Mouse (Mus musculus) adipocyte (in vitro differentiated cells): ENCODE results near the gene Dnah9.

Experiments
- DNase-seq: peaks from one replicate; pipeline ENCODE4 v3.0.0-alpha.2; 2016; ENCODE audit warnings: low spot score

Dnah9 gene

DNA sequence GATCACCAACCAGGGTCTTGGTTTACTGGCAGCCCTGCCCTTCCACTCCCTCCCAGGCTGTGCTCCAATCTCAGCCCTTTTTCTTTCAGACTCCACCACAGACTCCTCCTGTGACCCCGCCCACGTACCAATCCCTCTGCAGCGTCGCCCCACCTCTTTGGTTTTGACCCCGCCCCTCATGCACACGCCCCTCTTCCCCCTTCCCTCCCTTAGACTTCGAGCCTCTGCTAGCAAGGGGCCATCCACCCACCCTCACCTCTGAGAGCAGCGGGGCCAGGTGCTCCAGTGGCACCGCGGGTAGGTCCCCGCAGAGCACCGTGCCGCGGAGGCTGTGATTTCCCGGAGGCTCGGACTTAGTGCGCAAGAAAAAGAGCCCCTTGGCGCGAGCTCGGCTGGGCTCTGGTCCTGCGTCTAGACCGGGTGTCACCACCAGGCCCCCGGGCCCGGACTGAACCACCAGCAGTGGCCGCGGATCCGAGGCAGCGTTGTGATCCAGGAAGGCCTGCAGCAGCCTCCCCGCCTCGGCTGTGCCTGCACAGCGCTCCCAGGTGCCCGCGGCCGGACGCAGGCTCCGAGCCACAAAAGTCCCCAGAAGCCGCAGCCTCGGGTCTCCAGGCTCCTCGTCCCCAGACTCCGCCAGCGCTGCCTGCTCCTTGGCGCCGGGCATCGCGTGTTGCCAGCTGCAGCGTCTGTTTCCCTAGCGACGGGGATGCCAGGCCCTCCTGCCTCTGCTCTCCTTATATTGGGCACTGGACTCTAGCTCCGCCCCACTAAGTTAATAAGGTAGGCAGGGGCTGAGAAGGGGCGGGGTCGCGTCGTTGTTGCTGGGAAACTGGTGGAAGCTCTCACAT, at the start of gene Dnah9:
Dnah9 (minus strand) TSS at position 751 of the 851 bp plus-strand sequence.
- no peak for DNase-seq

DNA sequence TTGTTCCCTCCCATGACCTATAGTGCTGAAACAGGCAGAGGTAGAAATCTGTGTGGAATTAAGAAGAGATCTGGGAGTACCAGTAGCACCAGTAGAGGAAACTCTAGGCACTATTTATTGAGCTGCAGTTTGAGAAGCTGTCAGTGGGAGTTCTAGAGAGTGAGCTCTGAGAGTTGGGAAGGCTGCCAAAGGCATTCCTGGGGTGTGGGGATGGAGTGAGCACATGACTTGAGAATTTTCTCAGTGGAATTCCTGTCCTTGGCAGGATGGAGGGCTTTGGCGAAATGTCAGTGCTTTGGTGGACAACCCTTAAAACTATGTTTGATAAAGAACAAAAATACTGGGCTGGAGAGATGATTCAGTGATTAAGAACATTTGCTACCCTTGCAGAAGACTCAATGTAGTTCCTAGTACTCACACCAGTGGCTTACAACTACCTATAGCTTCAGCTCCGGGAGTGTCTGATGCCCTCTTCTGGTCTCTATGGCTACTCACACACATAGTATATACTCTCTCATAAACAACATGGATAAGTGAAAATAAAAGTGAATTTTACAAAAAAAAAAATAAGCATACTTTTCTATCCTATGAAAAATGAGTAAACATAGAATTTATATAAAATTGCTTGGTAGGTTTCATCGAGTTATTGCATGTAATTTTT, 20.4 kb upstream of the Dnah9 start:
- DNase-seq, result peak; percentile 18

DNA sequence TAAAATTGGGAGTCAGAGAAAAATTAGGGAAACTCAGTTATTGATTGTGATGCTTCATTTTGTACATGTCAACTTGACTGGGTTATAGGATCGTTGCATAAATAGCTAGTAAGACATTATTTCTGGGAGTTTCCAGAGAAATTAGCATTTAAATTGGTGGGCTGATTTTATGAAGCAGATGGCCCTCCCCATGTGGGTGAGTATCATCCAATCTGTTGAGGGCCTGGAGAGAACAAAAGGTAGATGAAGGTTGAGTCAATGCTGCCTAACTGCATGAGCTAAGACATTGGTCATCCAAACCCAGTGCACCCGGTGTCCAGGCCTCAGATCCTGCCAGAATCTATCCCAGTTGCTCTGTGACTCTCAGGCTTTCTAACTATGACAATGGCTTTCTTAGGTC, 19.8 kb upstream of the Dnah9 start:
- DNase-seq, result no peak

DNA sequence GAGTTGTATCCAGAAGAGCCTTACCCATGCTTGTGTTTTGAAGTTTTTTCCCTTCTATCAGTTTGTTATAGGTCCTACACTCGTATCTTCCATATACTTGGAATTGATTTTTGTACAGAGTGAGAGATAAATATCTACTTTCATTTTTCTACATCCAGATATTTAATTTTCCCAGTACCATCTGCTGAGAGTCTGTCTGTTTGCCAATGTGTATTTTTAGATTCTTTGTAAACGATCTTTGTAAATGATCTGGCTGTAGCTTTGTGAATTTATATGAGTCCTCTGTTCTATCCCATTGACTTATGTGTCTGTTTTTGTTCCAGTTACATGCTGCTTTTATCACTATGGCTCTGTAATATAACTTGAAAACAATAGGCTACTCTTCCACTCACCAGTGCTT, 9.4 kb upstream of the Dnah9 start:
- DNase-seq, result no peak

DNA sequence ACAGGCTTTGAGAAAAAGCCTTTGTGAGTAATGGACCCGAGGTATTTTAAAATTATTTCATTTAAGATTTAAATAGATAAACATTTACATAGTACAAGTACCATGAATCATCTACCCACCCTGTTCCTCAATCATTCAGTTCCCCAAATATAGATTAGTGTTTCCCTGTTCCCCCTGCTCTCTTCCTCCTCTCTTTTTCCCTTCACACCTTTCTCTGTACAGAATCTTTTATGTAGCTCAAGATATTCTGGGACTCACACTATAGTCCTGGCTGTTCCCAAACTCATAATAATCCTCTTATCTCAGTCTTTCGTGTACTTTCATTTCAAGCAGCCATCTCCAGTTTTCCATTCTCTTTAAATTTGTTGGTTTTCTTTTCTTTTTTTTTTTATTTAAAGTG, 4.3 kb downstream of the Dnah9 start:
- DNase-seq, result no peak

DNA sequence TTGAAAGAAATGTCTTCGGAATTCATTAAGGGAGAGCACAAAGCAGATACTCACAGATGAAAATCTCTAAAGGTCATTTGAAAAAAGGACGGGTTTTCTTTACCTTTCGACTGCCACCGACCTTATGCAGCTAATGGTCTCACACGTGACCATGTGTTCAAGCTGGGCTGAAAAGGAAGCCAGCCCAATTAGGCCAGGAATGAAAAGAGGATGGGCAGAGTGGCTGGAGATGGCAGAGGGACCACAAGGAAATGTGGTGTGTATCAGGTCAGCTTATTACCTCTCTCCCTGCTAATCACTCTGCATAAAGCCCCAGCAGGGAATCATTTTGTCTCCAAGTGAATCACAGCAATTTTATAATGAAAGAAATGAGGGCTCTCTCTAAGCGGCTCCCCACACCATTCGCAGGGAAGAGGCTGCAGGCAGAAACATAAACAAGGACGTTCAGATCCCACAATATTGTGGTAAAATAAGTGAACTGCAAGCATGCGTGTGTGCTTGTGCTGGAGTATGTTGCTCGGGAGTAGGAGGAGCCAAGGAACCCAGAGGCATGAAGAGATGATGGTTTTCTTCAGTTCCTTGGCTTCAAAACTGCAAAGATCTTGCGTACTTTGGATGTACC, 27.6 kb downstream of the Dnah9 start:
- DNase-seq, result no peak

DNA sequence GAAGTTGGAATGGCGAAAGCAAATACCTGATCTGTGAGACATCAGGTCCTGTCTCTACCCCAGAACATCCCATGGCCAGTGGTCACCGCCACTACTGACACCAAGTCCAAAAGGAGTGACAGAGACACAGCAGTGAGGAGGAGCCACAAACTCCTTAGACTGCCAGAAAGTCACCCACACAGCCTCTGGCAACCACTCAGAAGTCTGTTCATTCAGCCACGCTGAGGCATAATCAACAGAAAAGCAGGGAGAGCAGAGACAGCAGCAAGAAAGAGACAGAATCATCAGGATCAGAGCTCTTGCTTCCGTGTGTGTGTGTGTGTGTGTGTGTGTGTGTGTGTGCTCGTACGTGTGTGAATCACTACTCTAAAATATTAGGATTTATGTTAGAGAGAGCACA, 33.5 kb downstream of the Dnah9 start:
- DNase-seq, result no peak

DNA sequence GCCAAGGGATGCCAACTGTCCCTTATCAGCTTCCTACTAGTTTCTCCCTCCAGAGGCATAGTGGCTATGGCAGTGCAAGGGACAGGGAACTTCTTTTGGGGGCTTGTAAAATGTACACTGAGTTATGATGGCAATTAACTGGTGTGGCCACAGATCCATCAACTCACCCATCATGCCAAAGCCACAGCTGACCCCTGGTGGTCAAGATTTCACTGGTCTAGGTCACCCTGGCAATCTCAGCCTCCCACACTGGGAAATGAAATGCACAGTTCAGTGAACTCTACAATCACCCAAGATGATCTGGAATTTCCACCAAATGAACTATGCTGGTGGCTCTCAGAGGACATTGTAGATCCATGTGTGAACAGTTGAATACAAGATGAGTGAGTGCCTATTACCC, 42.2 kb downstream of the Dnah9 start:
- no peak for DNase-seq

DNA sequence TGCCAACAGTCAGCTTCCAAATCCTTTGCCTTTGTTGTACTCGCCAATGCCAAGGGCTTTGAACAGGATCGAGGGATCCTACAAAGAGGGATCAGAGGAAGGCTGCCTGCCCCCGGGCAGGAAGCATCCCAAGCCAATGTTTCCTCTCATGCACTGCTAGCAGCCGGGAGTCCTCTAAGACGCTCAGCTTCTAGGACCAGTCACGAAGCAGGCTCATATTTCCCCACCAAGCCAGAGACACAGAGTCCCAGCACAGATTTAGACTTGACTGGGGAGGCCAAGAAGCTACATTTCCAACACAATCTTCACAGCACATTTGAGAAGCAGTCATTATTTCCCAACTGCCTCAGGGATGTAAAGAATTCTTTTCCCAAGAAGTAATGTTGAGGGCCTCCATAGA, 43.9 kb downstream of the Dnah9 start:
- no peak for DNase-seq

DNA sequence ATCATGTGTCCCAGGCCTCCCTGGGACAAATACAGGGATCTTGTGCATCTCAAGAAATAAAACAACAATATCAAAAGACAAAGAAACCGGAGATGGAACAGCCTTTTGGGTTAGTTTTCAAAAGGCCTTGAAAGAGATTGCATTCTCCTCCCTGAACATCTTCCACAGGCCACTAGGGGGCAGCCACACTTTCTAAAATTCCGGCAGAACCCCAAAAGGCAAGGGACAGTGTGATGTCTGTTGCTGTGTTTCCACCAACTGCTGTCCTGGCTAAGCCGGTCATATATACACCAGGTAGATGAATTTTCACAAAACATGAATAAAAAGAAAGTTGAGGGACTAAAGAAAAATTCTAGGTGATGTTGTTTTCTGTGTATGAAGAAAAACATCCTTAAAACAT, 46.3 kb downstream of the Dnah9 start:
- peak; percentile 38 for DNase-seq

DNA sequence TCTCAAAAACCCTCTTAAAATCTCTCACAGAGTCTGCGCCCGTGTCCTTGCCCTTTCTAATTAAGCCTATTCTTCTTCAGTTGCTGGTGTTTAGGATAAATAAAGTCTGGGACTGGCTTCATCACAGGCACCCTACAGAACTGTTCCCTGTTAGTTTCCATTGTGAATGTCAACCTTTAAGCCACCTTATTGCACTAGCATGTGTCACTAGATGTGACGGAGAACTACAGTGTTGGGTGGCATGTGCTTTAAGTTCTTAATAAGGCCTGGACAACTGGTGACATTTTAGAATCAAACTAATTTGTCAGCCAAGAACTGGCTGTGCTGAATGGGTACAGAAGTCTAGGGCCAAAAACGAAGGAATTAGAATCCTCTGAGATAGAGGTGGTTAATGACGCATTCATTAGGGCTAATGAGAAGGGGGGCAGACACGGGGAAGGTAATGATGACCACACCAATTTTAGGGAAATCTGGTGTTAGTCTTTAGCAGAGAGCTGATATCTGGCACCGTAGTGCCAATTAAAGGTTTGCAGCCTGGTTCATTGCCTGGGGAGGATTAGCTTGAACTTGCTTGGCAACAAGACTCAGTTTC, 84.6 kb downstream of the Dnah9 start:
- no peak for DNase-seq

DNA sequence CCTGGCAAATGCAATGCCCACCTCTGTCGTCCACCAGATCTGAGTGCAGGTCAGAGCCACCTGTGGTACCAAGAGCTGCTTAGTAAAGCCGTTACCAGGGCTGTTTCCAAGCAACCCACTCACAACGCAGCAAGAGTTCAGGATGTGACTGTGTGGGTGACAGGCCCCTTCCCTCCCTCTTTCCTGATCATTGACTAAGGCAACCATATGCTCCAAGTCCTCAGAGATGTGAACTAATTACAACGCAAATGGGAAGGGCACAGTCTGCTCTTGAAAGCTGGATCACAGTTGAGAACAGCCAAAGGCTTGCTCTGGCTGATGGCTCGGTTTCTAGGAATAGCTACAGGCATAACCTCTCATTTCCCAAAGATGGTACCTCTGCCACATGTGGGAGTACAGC, 95.4 kb downstream of the Dnah9 start:
- DNase-seq, result no peak

DNA sequence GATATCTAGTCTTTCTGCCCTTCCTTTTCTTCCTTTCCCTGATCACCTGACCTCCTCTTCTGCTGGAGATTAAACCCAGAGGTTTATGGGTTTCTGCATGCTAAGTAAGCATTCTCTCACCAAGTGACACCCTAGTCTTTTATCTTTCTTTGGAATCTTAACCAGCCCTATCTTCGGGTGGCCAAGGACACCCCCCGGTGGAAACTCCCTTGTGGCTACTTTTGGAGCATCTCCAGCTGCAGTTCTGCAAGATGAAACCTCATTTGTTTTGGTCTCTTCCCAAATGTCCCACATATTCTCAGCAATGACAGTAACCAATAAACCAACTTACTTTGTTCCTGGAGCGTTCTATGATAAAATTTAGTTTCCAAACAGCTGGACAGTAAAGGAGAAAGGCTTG, 109.4 kb downstream of the Dnah9 start:
- DNase-seq, result no peak

DNA sequence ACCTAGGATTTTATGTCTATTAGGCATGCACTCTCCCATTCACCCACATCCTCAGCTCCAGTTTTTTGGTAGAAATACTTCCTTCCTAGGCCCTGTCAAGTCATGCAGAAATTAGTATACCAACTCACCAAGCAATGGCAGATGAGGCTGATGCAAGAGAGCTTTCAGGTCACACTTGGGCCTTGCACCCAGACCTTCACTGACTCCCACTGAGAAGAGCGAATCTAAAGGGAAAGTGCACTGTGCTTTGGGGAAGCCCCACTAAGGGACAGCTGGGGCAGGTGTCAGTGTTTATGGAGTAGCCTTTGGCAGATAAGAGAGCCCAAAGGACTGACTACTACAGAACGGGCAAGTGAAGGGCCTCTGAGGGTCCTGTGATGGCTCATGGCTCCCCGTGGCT, 117.1 kb downstream of the Dnah9 start:
- DNase-seq, result no peak

DNA sequence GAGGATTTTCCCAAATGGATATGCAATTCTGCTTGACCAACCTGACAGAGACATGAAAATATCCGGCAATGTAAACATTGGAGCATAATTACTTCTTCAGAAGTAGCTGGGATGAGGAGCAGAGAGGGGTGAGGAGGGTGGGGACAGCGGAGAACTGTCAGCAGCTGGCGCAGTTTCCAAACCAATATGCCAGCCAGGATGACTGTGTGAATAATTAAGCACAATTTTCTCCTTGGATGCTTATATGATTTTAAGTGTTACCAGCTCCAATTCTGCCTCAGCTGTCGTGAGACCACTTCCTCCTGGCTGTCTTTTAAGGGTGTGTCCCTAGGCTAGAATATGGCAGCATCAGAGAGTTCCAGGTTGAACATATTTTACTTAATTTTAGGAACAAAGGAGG, 119.2 kb downstream of the Dnah9 start:
- DNase-seq, result no peak

DNA sequence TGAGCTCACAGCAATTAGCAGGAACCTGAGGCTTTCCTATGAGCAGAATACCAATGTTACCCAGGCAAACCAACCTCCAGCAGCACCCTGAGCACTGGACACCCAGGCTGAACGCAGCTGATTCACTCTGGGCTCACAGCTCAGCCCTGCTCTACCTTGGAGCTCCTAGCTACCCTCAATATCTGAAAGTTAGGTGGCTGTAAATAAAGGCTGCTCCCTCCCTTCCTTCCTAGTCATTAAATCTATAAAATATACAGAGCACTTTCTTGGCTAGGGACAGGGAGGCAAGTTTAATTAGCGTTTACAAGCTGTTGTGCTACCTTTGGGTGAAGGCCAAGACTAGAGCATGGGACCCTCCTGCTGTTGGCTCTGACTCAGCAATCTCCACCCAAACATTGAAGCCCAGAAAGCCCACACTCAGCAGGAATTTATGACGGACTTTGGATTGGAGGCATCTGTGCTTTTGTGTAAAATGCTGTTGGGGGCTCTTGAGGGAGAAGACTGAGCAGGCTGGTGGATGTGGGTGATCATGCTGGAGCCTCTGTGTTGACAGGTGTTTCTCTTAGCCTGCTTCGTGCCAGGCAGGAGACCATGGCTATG, 121.7 kb downstream of the Dnah9 start:
- no peak for DNase-seq

DNA sequence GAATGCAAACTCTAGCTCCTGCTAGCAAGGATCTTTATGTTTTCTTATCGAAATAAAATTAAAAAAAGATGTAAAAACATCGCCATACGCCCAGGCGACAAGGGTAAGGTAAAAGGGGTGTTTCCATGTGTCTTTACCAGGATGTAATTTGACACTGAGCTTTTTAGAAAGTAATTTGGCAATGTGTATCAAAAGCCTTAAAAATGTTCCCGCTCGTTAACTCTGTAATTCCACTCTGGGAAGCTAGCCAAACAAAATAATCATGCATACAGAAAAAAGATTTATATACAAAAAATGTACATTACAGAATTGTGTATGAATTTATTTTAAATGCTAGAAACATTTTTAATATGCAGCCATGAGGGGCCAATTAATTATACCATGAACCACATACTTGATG, 124.7 kb downstream of the Dnah9 start:
- no peak for DNase-seq

DNA sequence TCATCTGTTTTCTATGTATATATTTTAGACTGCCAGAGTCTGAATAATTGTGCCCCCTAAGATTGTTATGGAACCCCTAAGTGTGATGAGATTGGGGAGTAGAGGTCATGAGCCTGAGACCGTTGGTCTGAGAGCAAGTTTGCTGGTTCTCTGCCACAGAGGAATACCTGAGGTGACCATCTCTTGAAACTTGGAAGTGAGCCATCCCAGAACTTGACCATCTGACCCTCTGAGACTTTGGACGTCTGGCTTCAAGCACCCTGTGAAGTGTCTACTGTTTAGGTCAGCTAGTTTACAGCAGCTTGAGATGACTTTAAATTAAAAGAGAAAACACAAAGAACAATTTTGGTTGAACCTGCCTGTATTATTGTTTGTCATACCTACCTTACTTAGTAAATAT, 125.8 kb downstream of the Dnah9 start:
- DNase-seq, result no peak

DNA sequence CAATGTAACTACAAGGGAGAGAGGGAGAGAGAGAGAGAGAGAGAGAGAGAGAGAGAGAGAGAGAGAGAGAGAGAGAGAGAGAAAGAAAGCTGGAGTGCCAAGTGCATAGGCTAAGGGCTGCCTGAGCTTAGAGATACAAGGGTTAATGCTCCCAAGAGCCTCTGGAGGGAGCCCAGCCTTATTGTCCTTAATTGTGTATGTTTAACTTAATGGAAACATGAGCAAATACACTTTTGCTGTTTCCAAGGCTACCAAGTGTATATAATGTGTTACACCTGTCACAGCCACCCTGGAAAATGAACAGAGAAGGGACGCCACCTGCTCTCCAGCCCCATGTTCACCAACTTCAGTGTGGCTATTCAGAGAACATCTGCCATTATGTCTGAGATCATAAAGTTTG, 142.6 kb downstream of the Dnah9 start:
- DNase-seq, result no peak

DNA sequence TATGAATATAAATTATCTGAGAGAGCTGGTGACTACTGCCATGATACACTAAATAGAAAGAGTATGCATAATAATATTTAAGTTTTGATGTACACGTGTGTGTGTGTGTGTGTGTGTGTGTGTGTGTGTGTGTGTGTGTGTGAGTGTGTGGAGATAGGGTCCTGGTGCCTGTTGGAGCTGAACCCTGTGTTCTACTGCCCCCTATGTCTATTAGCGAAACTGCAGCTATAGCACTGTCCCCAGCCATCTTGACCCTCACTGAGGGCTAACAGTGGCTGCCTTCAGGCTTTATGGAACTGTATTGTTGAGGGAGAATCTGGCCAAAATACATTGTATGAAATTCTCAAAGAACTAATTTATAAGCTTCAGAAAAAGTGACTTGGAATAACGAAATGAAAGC, 192.5 kb downstream of the Dnah9 start:
- DNase-seq, result no peak

DNA sequence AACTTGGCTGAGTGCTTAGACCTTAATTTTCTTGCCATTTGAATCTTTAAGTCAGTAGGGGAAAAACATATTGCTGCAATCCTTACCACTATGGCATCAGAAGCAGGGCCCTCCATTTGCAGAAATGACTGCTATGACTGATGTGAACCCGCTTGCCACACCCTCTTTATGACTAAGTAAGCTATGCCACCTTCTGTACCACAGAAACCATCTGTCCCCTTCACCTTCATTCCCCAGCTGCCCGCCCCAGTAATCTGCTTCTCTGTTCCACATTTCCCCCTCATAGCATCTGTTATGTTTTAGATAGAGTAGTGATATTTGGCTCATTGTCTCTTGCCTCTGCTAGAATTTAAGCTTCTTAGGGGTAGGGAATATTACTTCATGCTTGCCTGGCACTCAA, 237.6 kb downstream of the Dnah9 start:
- DNase-seq, result no peak

DNA sequence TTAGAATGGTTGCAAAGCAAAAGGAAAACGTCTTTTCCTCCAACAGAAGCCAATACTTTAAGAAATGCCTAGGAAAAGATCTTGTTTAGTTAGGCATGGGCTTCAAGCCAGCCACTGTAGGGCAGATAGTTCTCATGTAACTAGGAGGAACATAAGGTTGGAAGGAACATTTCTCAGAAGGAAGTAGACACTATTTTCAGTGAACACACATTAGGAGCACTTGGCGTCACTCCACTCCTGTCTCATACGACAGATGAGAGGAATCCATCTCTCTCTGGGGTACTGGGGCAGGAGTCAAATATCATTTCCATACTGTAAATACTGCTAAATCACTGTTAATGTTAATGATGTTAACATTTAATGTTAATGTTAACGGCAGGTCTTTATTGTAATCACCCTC, 238.0 kb downstream of the Dnah9 start:
- DNase-seq, result peak; percentile 4

DNA sequence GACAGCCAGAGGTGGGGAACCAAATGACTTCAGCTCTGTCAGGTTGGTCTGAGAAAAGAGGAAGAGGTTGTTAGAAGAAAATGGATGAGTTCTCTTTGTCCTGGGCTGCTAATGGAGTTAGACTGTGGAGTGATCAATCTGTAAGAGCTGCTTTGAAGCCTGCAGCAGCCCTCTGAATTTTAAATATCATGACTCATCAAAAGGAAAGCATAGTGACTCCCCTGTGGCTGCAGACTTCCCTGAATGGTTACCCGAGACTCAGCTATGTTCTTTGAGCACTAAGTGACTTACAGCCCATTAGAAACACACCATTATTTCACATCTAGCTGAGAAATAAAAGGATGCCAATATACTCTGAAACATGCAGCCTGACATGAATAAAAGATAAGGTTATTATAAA, 240.4 kb downstream of the Dnah9 start:
- no peak for DNase-seq
